Mouse (Mus musculus) midbrain, embryonic 15.5 days (tissue): Measurements from ENCODE around the gene Capn13. TPM values are rescaled to one million over a fixed set of nuclear protein-coding genes. Genes with fewer than 3 reads are reported as not detected.

Experiments
- ATAC-seq: fragments of 200-750 bp; cut with Nextera tagmentation; replicated peaks from 2 replicates; pipeline ENCODE4 v1.8.0; 2017; ENCODE audit warnings: moderate TSS enrichment
- H3K27ac ChIP-seq: fragments of 300-500 bp; sonication (generic); 2 replicates; pipeline ENCODE4 v1.5.1; 2015; ENCODE audit warnings: mild to moderate bottlenecking, inconsistent platforms
- H3K27me3 ChIP-seq: fragments of 300-500 bp; sonication (generic); replicated peaks from 2 replicates; pipeline ENCODE4 v1.6.1; 2015; ENCODE audit warnings: inconsistent platforms
- H3K36me3 ChIP-seq: fragments of 300-500 bp; sonication (generic); replicated peaks from 2 replicates; pipeline ENCODE4 v1.6.1; 2015; ENCODE audit warnings: inconsistent platforms
- H3K4me1 ChIP-seq: fragments of 300-500 bp; sonication (generic); 2 replicates; pipeline ENCODE4 v1.6.1; 2015; ENCODE audit warnings: inconsistent platforms
- H3K4me2 ChIP-seq: fragments of 300-500 bp; sonication (generic); 2 replicates; pipeline ENCODE4 v1.6.1; 2015; ENCODE audit warnings: inconsistent platforms, mild to moderate bottlenecking, moderate library complexity
- H3K4me3 ChIP-seq: fragments of 300-500 bp; sonication (generic); 2 replicates; pipeline ENCODE4 v1.5.1; 2015; ENCODE audit warnings: mild to moderate bottlenecking, inconsistent platforms
- H3K9ac ChIP-seq: fragments of 300-500 bp; sonication (generic); 2 replicates; pipeline ENCODE4 v1.6.1; 2015; ENCODE audit warnings: mild to moderate bottlenecking, inconsistent platforms
- H3K9me3 ChIP-seq: fragments of 300-500 bp; sonication (generic); 2 replicates; pipeline ENCODE4 v1.6.1; 2016; ENCODE audit warnings: inconsistent platforms
- WGBS: fragments of 180-500 bp; shearing (Covaris S2); methylation state at CpG from one replicate; pipeline ENCODE4 v1.1.7; 2015; ENCODE audit warnings: mixed read lengths; 5-methylcytosine and 5-hydroxymethylcytosine counted together
- polyA plus RNA-seq: library from polyadenylated mRNA; unstranded; fragments of >200 nt; fragmentation: Nextera tagmentation; extraction: Ambion mirVana; gene quantifications from 2 replicates; pipeline ENCODE4 v1.2.1, GENCODE M21; 2015

The Capn13 gene
- polyA plus RNA-seq, 1 experiment from 2014 or later: not detected

- H3K27ac ChIP-seq: no peak overlapping the region
- H3K4me3 ChIP-seq: no peak overlapping the region
- H3K27me3 ChIP-seq: no peaks in the 10 kb centered on the region
- 68% methylated on average over 5 of the region's 5 CpGs for WGBS
- H3K36me3 ChIP-seq: no peaks in the 10 kb centered on the region
- no peak overlapping the region for H3K9ac ChIP-seq
- no peak for ATAC-seq
- H3K9me3 ChIP-seq: no peaks in the 10 kb centered on the region
- no peak overlapping the region for H3K4me2 ChIP-seq
- H3K4me1 ChIP-seq: no peaks in the 10 kb centered on the region
Observed at GRCm38 (mm10) chr17:73329071-73329470, 71.6 kb downstream of the Capn13 start.

- Histone ChIP-seq H3K4me1 (no peaks in the 10 kb centered on the region), H3K36me3 (no peaks in the 10 kb centered on the region), H3K9me3 (no peaks in the 10 kb centered on the region), H3K27ac (no peak overlapping the region), H3K4me3 (no peak overlapping the region), H3K9ac (no peak overlapping the region), H3K27me3 (no peaks in the 10 kb centered on the region), H3K4me2 (no peak overlapping the region)
- peak; percentile 41; the same call in 1 of the 2 replicates for ATAC-seq
- 39% methylated on average over 6 of the region's 6 CpGs for WGBS
Observed at GRCm38 (mm10) chr17:73325314-73325713, 75.4 kb downstream of the Capn13 start.

GRCm38 (mm10) chr17:73324732-73325131 lies 75.9 kb downstream of the Capn13 start:
- Histone ChIP-seq H3K9ac (no peak overlapping the region), H3K4me1 (no peaks in the 10 kb centered on the region), H3K27me3 (no peaks in the 10 kb centered on the region), H3K4me2 (no peak overlapping the region), H3K9me3 (no peaks in the 10 kb centered on the region), H3K4me3 (no peak overlapping the region), H3K27ac (no peak overlapping the region), H3K36me3 (no peaks in the 10 kb centered on the region)
- 0 out of 2 replicates have a peak, but pooled peaks have one; percentile 24 for ATAC-seq
- WGBS: 59% methylated on average over 6 of the region's 6 CpGs

- WGBS: 80% methylated on average over 3 of the region's 3 CpGs
- Histone ChIP-seq H3K4me2 (no peak overlapping the region), H3K4me3 (no peak overlapping the region), H3K27me3 (no peaks in the 10 kb centered on the region), H3K36me3 (no peaks in the 10 kb centered on the region), H3K9ac (no peak overlapping the region), H3K27ac (no peak overlapping the region), H3K4me1 (no peaks in the 10 kb centered on the region), H3K9me3 (no peaks in the 10 kb centered on the region)
- ATAC-seq: no peak
Observed at GRCm38 (mm10) chr17:73323981-73324380, 76.7 kb downstream of the Capn13 start.

- no peaks in the 10 kb centered on the region for H3K36me3 ChIP-seq
- no peak overlapping the region for H3K4me3 ChIP-seq
- no peak overlapping the region for H3K27ac ChIP-seq
- no peaks in the 10 kb centered on the region for H3K4me1 ChIP-seq
- H3K4me2 ChIP-seq: no peak overlapping the region
- no peak for ATAC-seq
- H3K27me3 ChIP-seq: no peaks in the 10 kb centered on the region
- H3K9me3 ChIP-seq: no peaks in the 10 kb centered on the region
- H3K9ac ChIP-seq: no peak overlapping the region
- 95% methylated on average over 13 of the region's 13 CpGs for WGBS
Observed at GRCm38 (mm10) chr17:73314786-73315185, 85.9 kb downstream of the Capn13 start.

GRCm38 (mm10) chr17:73311491-73311890 lies 89.2 kb downstream of the Capn13 start:
- Histone ChIP-seq H3K27me3 (no peaks in the 10 kb centered on the region), H3K36me3 (no peaks in the 10 kb centered on the region), H3K27ac (no peak overlapping the region), H3K4me3 (no peak overlapping the region), H3K4me1 (no peaks in the 10 kb centered on the region), H3K9me3 (no peaks in the 10 kb centered on the region), H3K9ac (no peak overlapping the region), H3K4me2 (no peak overlapping the region)
- 93% methylated on average over 5 of the region's 5 CpGs for WGBS
- ATAC-seq: no peak

- no peak overlapping the region for H3K9ac ChIP-seq
- no peaks in the 10 kb centered on the region for H3K36me3 ChIP-seq
- no peaks in the 10 kb centered on the region for H3K4me1 ChIP-seq
- no peak for ATAC-seq
- H3K9me3 ChIP-seq: no peaks in the 10 kb centered on the region
- H3K27me3 ChIP-seq: no peaks in the 10 kb centered on the region
- no peak overlapping the region for H3K4me2 ChIP-seq
- H3K4me3 ChIP-seq: no peak overlapping the region
- WGBS: 85% methylated on average over 4 of the region's 4 CpGs
- H3K27ac ChIP-seq: no peak overlapping the region
Observed at GRCm38 (mm10) chr17:73308691-73309090, 92.0 kb downstream of the Capn13 start.

- WGBS: 58% methylated on average over 7 of the region's 7 CpGs
- Histone ChIP-seq H3K9ac (no peak overlapping the region), H3K27ac (no peak overlapping the region), H3K4me2 (no peak overlapping the region), H3K36me3 (no peaks in the 10 kb centered on the region), H3K9me3 (no peaks in the 10 kb centered on the region), H3K4me3 (no peak overlapping the region), H3K27me3 (no peaks in the 10 kb centered on the region), H3K4me1 (peaks cover 5% of the 10 kb centered on the region; the same call in 1 of the 2 replicates)
- ATAC-seq: no peak
Observed at GRCm38 (mm10) chr17:73306626-73307025, 94.0 kb downstream of the Capn13 start.

- no peaks in the 10 kb centered on the region for H3K9me3 ChIP-seq
- no peaks in the 10 kb centered on the region for H3K27me3 ChIP-seq
- no peak overlapping the region for H3K4me3 ChIP-seq
- no peak overlapping the region for H3K27ac ChIP-seq
- H3K4me2 ChIP-seq: no peak overlapping the region
- H3K36me3 ChIP-seq: no peaks in the 10 kb centered on the region
- WGBS: 58% methylated on average over 9 of the region's 9 CpGs
- no peak for ATAC-seq
- H3K9ac ChIP-seq: no peak overlapping the region
- H3K4me1 ChIP-seq: peaks cover 5% of the 10 kb centered on the region; the same call in 1 of the 2 replicates
Observed at GRCm38 (mm10) chr17:73305622-73306021, 95.0 kb downstream of the Capn13 start.

- H3K27ac ChIP-seq: no peak overlapping the region
- WGBS: 74% methylated on average over 19 of the region's 19 CpGs
- peaks cover 5% of the 10 kb centered on the region; the same call in 1 of the 2 replicates for H3K4me1 ChIP-seq
Observed at GRCm38 (mm10) chr17:73304086-73304812, 96.4 kb downstream of the Capn13 start.

GRCm38 (mm10) chr17:73303676-73304075 lies 97.0 kb downstream of the Capn13 start:
- no peak overlapping the region for H3K27ac ChIP-seq
- peaks cover 5% of the 10 kb centered on the region; the same call in 1 of the 2 replicates for H3K4me1 ChIP-seq
- no peak overlapping the region for H3K9ac ChIP-seq
- 0 out of 2 replicates have a peak, but pooled peaks cover under 1% of the 10 kb centered on the region for H3K27me3 ChIP-seq
- H3K36me3 ChIP-seq: no peaks in the 10 kb centered on the region
- H3K4me2 ChIP-seq: no peak overlapping the region
- no peak for ATAC-seq
- H3K9me3 ChIP-seq: no peaks in the 10 kb centered on the region
- WGBS: 74% methylated on average over 13 of the region's 13 CpGs
- no peak overlapping the region for H3K4me3 ChIP-seq

More at GRCm38 (mm10) chr17:73304086-73304812, 96.4 kb downstream of the Capn13 start:
- Histone ChIP-seq H3K4me3 (no peak overlapping the region), H3K9ac (no peak overlapping the region), H3K9me3 (no peaks in the 10 kb centered on the region), H3K27me3 (no peaks in the 10 kb centered on the region), H3K4me2 (no peak overlapping the region), H3K36me3 (no peaks in the 10 kb centered on the region)
- no peak for ATAC-seq

- Histone ChIP-seq H3K9ac (no peak overlapping the region), H3K4me3 (no peak overlapping the region), H3K9me3 (no peaks in the 10 kb centered on the region), H3K4me2 (no peak overlapping the region), H3K27ac (no peak overlapping the region), H3K27me3 (0 out of 2 replicates have a peak, but pooled peaks cover 5% of the 10 kb centered on the region), H3K36me3 (no peaks in the 10 kb centered on the region), H3K4me1 (peaks cover 5% of the 10 kb centered on the region; the same call in 1 of the 2 replicates)
- WGBS: 37% methylated on average over 5 of the region's 5 CpGs
- peak; percentile 44; the same call in 1 of the 2 replicates for ATAC-seq
Observed at GRCm38 (mm10) chr17:73303217-73303616, 97.4 kb downstream of the Capn13 start.

- Histone ChIP-seq H3K36me3 (no peaks in the 10 kb centered on the region), H3K27ac (no peak overlapping the region), H3K27me3 (0 out of 2 replicates have a peak, but pooled peaks cover 6% of the 10 kb centered on the region), H3K4me1 (peaks cover 5% of the 10 kb centered on the region; the same call in 1 of the 2 replicates), H3K4me2 (peak overlapping the region; percentile 41), H3K9ac (no peak overlapping the region), H3K4me3 (no peak overlapping the region), H3K9me3 (no peaks in the 10 kb centered on the region)
- ATAC-seq: peak; percentile 79
- WGBS: 3% methylated on average over 10 of the region's 10 CpGs
Observed at GRCm38 (mm10) chr17:73302104-73302503, 98.6 kb downstream of the Capn13 start.
